Mouse (Mus musculus): ENCODE measurements around the gene Prr12. TPM values are rescaled to one million over a fixed set of nuclear protein-coding genes. Genes with fewer than 3 reads are reported as not detected.

Prr12 gene
- polyA plus RNA-seq, 1 experiment = 14.3 TPM

DNA sequence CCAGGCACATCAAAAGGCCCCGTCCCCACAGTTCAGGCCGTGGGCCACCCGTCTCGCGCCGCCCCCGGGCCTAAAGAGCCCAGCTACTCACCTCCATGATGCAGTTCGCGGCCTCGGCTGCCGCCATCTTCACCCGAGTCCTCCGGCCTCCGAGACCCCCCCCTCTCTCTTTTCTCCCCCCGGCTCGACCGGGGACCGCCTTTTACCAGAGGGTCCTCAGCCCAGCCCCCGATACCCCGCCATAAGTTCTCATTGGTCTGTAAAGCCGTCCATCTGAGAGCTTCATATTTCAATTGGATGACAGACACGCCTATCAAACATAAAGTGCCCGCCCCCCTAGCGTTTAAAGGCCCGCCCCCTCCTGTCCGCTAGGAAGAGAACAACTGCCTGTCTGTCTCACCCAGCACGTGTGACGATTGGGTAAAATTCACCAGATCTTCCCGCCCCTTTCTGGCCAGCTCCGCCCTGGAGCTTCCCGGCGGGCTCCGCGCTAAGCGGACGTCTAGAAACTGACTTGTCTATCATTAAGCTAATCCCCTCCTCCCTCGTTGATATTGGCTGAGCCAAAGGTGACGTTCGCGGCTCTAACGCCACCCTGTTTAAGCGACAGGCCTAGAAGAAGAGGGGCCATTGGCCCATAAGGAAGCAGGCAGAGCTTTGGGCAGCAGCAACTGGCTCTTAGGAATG, 66.3 kb downstream of the Prr12 start, which contains the start of gene Prmt1:
Gene Prmt1, minus strand, starts transcription at position 377 of the 687 bp plus-strand sequence.
- peak within 1 kb of the TSS; percentile 95 for H3K4me3 ChIP-seq (replicated peaks; ENCODE audit: control insufficient read depth, low read depth, low read length)
- under 1% methylated on average over 42 of the region's 42 CpGs for WGBS
- H3K4me1 ChIP-seq (ENCODE audit: control insufficient read depth, insufficient read depth, low read length) = peaks cover 1% of the 10 kb centered on the region; the same call in 1 of the 2 replicates
- TF ChIP-seq CTCF (IDR thresholded peaks at IDR 0.05; ENCODE audit: control insufficient read depth, insufficient read depth, low read length) = no peak
- TF ChIP-seq POLR2A (IDR thresholded peaks at IDR 0.05; ENCODE audit: borderline replicate concordance, control insufficient read depth, low read depth, low read length) = no peak; the same call in 1 of the 2 replicates
- H3K27ac ChIP-seq (ENCODE audit: control insufficient read depth, insufficient read depth, low read depth, low read length, poor library complexity) = peak within 1 kb of the TSS; percentile 82

DNA sequence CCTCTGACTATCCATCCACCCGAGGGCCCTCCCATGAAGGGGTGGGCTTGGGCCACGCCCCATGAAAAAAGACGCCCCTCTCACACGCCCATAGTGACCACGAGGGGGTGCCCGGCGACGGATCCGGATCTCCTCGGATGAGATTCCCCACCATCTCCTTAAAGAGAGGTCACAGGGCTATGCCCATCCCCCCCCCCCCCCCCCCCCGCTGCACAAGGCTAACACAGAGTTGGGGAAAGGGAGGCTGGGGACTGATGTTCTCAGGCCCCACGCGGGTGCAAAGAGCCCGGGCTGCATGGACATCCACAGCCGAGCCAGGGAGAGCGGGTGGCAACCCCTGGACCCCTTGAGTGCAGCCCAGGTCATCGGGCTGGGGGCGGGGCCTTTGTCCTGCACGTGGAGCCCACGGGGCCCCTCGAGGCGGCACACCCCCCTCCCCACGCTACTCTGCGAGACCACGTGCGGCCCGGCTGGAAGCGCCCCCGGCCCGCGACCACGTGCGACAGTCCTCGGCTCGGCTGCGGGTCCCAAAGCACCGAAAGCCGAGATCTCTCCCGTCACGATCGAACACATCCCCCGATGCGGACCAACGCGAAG, 67.0 kb downstream of the Prr12 start:
- peak overlapping the region; percentile 82 for H3K27ac ChIP-seq (ENCODE audit: control insufficient read depth, insufficient read depth, low read depth, low read length, poor library complexity)
- H3K4me1 ChIP-seq (ENCODE audit: control insufficient read depth, insufficient read depth, low read length) = peaks cover 1% of the 10 kb centered on the region; the same call in 1 of the 2 replicates
- no peak; the same call in 1 of the 2 replicates for TF ChIP-seq CTCF (IDR thresholded peaks at IDR 0.05; ENCODE audit: control insufficient read depth, insufficient read depth, low read length)
- TF ChIP-seq POLR2A (IDR thresholded peaks at IDR 0.05; ENCODE audit: borderline replicate concordance, control insufficient read depth, low read depth, low read length) = 0 out of 2 replicates have a peak, but pooled peaks have one; percentile 46
- 1% methylated on average over 44 of the region's 45 CpGs for WGBS
- H3K4me3 ChIP-seq (replicated peaks; ENCODE audit: control insufficient read depth, low read depth, low read length) = peak overlapping the region; percentile 95

DNA sequence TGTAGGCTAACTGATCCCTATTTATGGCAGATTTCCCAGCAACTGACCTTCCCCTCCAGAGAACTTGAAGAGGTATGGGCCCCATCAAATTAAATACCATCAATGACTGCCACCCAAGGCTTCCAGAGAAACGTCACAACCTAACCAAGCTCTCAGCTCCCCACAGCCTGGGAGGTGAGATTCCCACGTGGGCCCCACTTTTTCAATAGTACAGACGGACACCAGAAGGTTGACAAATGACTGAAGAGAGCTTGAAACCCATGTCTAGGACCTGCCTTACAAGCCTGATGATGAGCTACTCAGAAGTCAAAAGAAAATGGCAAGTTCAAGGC, 67.9 kb downstream of the Prr12 start:
- Histone ChIP-seq H3K4me3 (replicated peaks; ENCODE audit: control insufficient read depth, low read depth, low read length) (no peak overlapping the region), H3K27ac (ENCODE audit: control insufficient read depth, insufficient read depth, low read depth, low read length, poor library complexity) (no peak overlapping the region), H3K4me1 (ENCODE audit: control insufficient read depth, insufficient read depth, low read length) (peaks cover 1% of the 10 kb centered on the region; the same call in 1 of the 2 replicates)
- TF ChIP-seq POLR2A (IDR thresholded peaks at IDR 0.05; ENCODE audit: borderline replicate concordance, control insufficient read depth, low read depth, low read length) (no peak), CTCF (IDR thresholded peaks at IDR 0.05; ENCODE audit: control insufficient read depth, insufficient read depth, low read length) (no peak)
- 60% methylated on average over 3 of the region's 3 CpGs for WGBS

DNA sequence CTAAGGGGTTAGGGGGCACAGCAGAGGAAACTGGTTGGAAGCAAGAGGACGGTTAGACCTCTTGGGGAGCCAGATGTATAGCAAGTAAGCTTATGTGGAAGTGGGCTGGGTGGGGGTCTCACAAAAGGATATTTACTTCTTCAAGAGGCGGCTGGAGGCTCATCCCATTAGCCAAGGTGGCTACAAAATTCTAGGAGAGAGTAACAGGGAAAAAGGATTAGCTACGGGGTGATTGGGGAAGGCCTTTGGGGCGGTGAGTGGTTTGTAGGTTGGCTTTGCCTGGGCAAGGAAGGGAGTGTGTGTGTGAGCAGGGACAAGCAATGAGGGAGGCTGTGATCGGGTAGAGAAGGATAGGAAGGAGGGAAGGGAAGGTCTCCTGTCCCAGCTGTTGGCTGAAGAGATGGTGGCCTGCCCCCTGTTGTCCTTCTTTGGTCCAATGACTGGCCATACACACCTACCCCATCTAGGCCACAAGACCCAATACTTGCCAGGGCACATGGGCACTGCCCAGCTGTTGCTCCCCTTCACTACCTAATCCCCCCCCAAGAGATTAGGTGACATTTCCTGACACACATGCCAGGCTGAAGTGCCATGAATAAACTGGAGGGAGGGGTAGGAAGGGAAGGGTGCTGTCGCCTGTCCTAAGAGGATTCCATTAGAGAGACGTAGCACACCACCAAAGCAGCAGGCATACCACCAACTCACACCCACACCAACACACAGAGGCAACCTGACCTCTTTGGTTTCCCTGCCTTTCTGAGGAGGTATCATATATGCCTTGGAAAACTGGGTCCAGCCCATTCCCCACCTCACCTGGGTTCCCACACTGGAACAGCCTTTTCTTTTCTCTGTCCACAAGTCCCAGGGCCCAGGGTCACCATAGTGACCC, 68.5 kb downstream of the Prr12 start:
- Histone ChIP-seq H3K4me3 (replicated peaks; ENCODE audit: control insufficient read depth, low read depth, low read length) (no peak overlapping the region), H3K4me1 (ENCODE audit: control insufficient read depth, insufficient read depth, low read length) (peaks cover 1% of the 10 kb centered on the region; the same call in 1 of the 2 replicates)
- WGBS = 79% methylated on average over 7 of the region's 7 CpGs

DNA sequence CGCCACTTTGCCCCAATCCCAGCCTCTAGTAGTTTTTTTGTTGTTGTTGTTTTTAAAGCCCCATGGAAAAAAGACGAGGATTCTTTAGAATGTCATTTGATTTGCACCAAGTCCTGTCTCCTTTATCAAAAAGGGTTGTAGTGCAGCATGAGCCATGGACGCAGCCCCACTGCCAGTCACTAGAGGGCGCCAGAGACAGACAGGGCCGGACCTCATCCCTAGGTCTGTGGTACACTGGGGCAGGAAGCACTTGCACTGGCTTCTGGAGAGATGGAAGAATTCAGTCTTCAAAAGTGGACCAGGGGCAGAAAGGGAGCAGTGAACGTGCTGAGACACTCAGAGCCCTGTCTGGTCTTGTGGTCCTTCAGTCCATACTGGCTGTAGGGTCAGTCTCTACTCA, 69.6 kb downstream of the Prr12 start:
- TF ChIP-seq POLR2A (IDR thresholded peaks at IDR 0.05; ENCODE audit: borderline replicate concordance, control insufficient read depth, low read depth, low read length) (no peak), CTCF (IDR thresholded peaks at IDR 0.05; ENCODE audit: control insufficient read depth, insufficient read depth, low read length) (peak; percentile 99)
- H3K4me1 ChIP-seq (ENCODE audit: control insufficient read depth, insufficient read depth, low read length) = peaks cover 1% of the 10 kb centered on the region; the same call in 1 of the 2 replicates
- no peak overlapping the region for H3K27ac ChIP-seq (ENCODE audit: control insufficient read depth, insufficient read depth, low read depth, low read length, poor library complexity)
- 21% methylated on average over 6 of the region's 6 CpGs for WGBS
- H3K4me3 ChIP-seq (replicated peaks; ENCODE audit: control insufficient read depth, low read depth, low read length) = no peak overlapping the region

More for the DNA sequence above, 68.5 kb downstream of the Prr12 start:
- no peak overlapping the region for H3K27ac ChIP-seq (ENCODE audit: control insufficient read depth, insufficient read depth, low read depth, low read length, poor library complexity)
- no peak for TF ChIP-seq CTCF (IDR thresholded peaks at IDR 0.05; ENCODE audit: control insufficient read depth, insufficient read depth, low read length)

DNA sequence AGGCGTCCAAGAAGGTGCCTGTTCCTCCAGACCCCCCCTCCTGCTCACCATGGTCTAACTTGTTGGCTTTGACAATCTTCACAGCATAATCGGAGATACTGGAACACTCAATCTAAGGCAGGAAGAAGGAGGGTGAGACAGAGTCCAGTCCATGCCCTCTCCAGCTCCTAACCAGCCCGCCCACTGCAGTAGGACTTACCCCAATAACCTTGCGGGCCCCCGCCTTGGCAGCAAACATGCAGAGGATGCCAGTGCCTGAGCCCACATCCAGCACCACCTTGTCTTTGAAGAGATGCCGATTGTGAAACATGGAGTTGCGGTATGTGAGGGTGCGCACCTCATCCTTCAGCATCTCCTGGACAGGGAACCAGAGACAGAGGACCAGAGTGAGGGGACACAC, 71.1 kb downstream of the Prr12 start:
- no peak for TF ChIP-seq POLR2A (IDR thresholded peaks at IDR 0.05; ENCODE audit: borderline replicate concordance, control insufficient read depth, low read depth, low read length)
- no peak for TF ChIP-seq CTCF (IDR thresholded peaks at IDR 0.05; ENCODE audit: control insufficient read depth, insufficient read depth, low read length)
- H3K4me3 ChIP-seq (replicated peaks; ENCODE audit: control insufficient read depth, low read depth, low read length) = no peak overlapping the region
- H3K27ac ChIP-seq (ENCODE audit: control insufficient read depth, insufficient read depth, low read depth, low read length, poor library complexity) = no peak overlapping the region
- no peaks in the 10 kb centered on the region for H3K4me1 ChIP-seq (ENCODE audit: control insufficient read depth, insufficient read depth, low read length)
- 87% methylated on average over 8 of the region's 8 CpGs for WGBS

DNA sequence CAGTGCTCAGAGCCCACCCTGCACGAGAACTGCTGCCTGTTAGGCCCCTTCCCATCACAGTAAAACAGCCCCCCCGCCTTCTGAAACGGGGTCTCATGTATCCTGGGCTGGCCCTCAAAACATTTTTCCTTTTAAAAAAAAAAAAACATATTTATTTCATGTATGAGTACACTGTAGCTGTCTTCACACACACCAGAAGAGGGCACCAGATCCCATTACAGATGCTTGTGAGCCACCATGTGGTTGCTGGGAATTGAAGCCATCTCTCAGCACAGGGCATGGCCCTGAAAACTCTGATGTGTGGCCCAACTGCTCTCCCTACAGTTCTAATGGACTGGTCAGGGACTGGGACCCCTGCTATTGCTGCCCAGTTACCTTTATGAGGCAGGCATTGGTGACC, 74.4 kb downstream of the Prr12 start:
- no peak overlapping the region for H3K4me3 ChIP-seq (replicated peaks; ENCODE audit: control insufficient read depth, low read depth, low read length)
- WGBS = 83% methylated on average over 3 of the region's 3 CpGs

More for the DNA sequence above, 74.4 kb downstream of the Prr12 start:
- Histone ChIP-seq H3K27ac (ENCODE audit: control insufficient read depth, insufficient read depth, low read depth, low read length, poor library complexity) (no peak overlapping the region), H3K4me1 (ENCODE audit: control insufficient read depth, insufficient read depth, low read length) (no peaks in the 10 kb centered on the region)
- TF ChIP-seq CTCF (IDR thresholded peaks at IDR 0.05; ENCODE audit: control insufficient read depth, insufficient read depth, low read length) = no peak
- no peak for TF ChIP-seq POLR2A (IDR thresholded peaks at IDR 0.05; ENCODE audit: borderline replicate concordance, control insufficient read depth, low read depth, low read length)

Other genes with a start within 250 kb of the Prr12 start
- 24.0 and 44.7 TPM in 2 replicates for gene Nup62, start 236.8 kb downstream of the Prr12 start, polyA plus RNA-seq (2011; ENCODE audit: insufficient read depth, insufficient read length, low replicate concordance, missing spikeins)
- 4.2 and 24.8 TPM in 2 replicates for gene Il4i1, start 236.5 kb downstream of the Prr12 start, polyA plus RNA-seq (2011; ENCODE audit: insufficient read depth, insufficient read length, low replicate concordance, missing spikeins)
- gene Atf5, start 236.2 kb downstream of the Prr12 start, polyA plus RNA-seq (2011; ENCODE audit: insufficient read depth, insufficient read length, low replicate concordance, missing spikeins) = 24.5 and 32.7 TPM in 2 replicates
- 28.2 and 48.0 TPM in 2 replicates for gene Akt1s1, start 203.9 kb downstream of the Prr12 start, polyA plus RNA-seq (2011; ENCODE audit: insufficient read depth, insufficient read length, low replicate concordance, missing spikeins)
- 24.5 and 49.2 TPM in 2 replicates for gene Tbc1d17, start 203.8 kb downstream of the Prr12 start, polyA plus RNA-seq (2011; ENCODE audit: insufficient read depth, insufficient read length, low replicate concordance, missing spikeins)
- gene Pnkp, start 195.7 kb downstream of the Prr12 start, polyA plus RNA-seq (2011; ENCODE audit: insufficient read depth, insufficient read length, low replicate concordance, missing spikeins) = 97.5 and 261 TPM in 2 replicates
- gene Ptov1, start 183.1 kb downstream of the Prr12 start, polyA plus RNA-seq (2011; ENCODE audit: insufficient read depth, insufficient read length, low replicate concordance, missing spikeins) = 51.3 and 96.4 TPM in 2 replicates
- 14.6 and 25.4 TPM in 2 replicates for gene Med25, start 160.2 kb downstream of the Prr12 start, polyA plus RNA-seq (2011; ENCODE audit: insufficient read depth, insufficient read length, low replicate concordance, missing spikeins)
- gene Fuz, start 156.8 kb downstream of the Prr12 start, polyA plus RNA-seq (2011; ENCODE audit: insufficient read depth, insufficient read length, low replicate concordance, missing spikeins) = 7.0 and 21.8 TPM in 2 replicates
- 43.5 and 60.3 TPM in 2 replicates for gene Ap2a1, start 123.4 kb downstream of the Prr12 start, polyA plus RNA-seq (2011; ENCODE audit: insufficient read depth, insufficient read length, low replicate concordance, missing spikeins)
- gene Tsks, start 109.7 kb downstream of the Prr12 start, polyA plus RNA-seq (2011; ENCODE audit: insufficient read depth, insufficient read length, low replicate concordance, missing spikeins) = not detected in 2 replicates
- 6.5 TPM in 2 replicates for gene Cpt1c, start 78.0 kb downstream of the Prr12 start, polyA plus RNA-seq (2011; ENCODE audit: insufficient read depth, insufficient read length, low replicate concordance, missing spikeins)
- 192 and 337 TPM in 2 replicates for gene Prmt1, start 66.3 kb downstream of the Prr12 start, polyA plus RNA-seq (2011; ENCODE audit: insufficient read depth, insufficient read length, low replicate concordance, missing spikeins)
- gene Irf3, start 55.2 kb downstream of the Prr12 start, polyA plus RNA-seq (2011; ENCODE audit: insufficient read depth, insufficient read length, low replicate concordance, missing spikeins) = 71.4 and 165 TPM in 2 replicates
- 28.9 and 40.8 TPM in 2 replicates for gene Bcl2l12, start 54.2 kb downstream of the Prr12 start, polyA plus RNA-seq (2011; ENCODE audit: insufficient read depth, insufficient read length, low replicate concordance, missing spikeins)
- gene Scaf1, start 36.5 kb downstream of the Prr12 start, polyA plus RNA-seq (2011; ENCODE audit: insufficient read depth, insufficient read length, low replicate concordance, missing spikeins) = 45.6 and 72.1 TPM in 2 replicates
- gene Rras, start 34.9 kb downstream of the Prr12 start, polyA plus RNA-seq (2011; ENCODE audit: insufficient read depth, insufficient read length, low replicate concordance, missing spikeins) = 11.0 and 14.9 TPM in 2 replicates
- 31.8 and 44.8 TPM in 2 replicates for gene Nosip, start 9.5 kb upstream of the Prr12 start, polyA plus RNA-seq (2011; ENCODE audit: insufficient read depth, insufficient read length, low replicate concordance, missing spikeins)
- gene Prrg2, start 9.8 kb upstream of the Prr12 start, polyA plus RNA-seq (2011; ENCODE audit: insufficient read depth, insufficient read length, low replicate concordance, missing spikeins) = 13.8 and 18.2 TPM in 2 replicates
- 10.6 and 16.0 TPM in 2 replicates for gene Rcn3, start 39.3 kb upstream of the Prr12 start, polyA plus RNA-seq (2011; ENCODE audit: insufficient read depth, insufficient read length, low replicate concordance, missing spikeins)
- 13.9 and 19.1 TPM in 2 replicates for gene Fcgrt, start 51.0 kb upstream of the Prr12 start, polyA plus RNA-seq (2011; ENCODE audit: insufficient read depth, insufficient read length, low replicate concordance, missing spikeins)
- 982 and 1,240 TPM in 2 replicates for gene Rps11, start 71.6 kb upstream of the Prr12 start, polyA plus RNA-seq (2011; ENCODE audit: insufficient read depth, insufficient read length, low replicate concordance, missing spikeins)
- gene Rpl13a, start 75.9 kb upstream of the Prr12 start, polyA plus RNA-seq (2011; ENCODE audit: insufficient read depth, insufficient read length, low replicate concordance, missing spikeins) = 2,527 and 4,441 TPM in 2 replicates
- gene Gm45713, start 83.3 kb upstream of the Prr12 start, polyA plus RNA-seq (2011; ENCODE audit: insufficient read depth, insufficient read length, low replicate concordance, missing spikeins) = not detected in 2 replicates
- gene Flt3l, start 83.6 kb upstream of the Prr12 start, polyA plus RNA-seq (2011; ENCODE audit: insufficient read depth, insufficient read length, low replicate concordance, missing spikeins) = 32.5 and 85.0 TPM in 2 replicates
- gene Pih1d1, start 101.4 kb upstream of the Prr12 start, polyA plus RNA-seq (2011; ENCODE audit: insufficient read depth, insufficient read length, low replicate concordance, missing spikeins) = 39.2 and 92.4 TPM in 2 replicates
- gene Aldh16a1, start 101.7 kb upstream of the Prr12 start, polyA plus RNA-seq (2011; ENCODE audit: insufficient read depth, insufficient read length, low replicate concordance, missing spikeins) = 49.6 and 113 TPM in 2 replicates
- gene Slc17a7, start 111.1 kb upstream of the Prr12 start, polyA plus RNA-seq (2011; ENCODE audit: insufficient read depth, insufficient read length, low replicate concordance, missing spikeins) = 1.3 TPM in 1 of 2 replicates, not detected in the other
- 1.2 TPM in 1 of 2 replicates, not detected in the other for gene Gfy, start 126.7 kb upstream of the Prr12 start, polyA plus RNA-seq (2011; ENCODE audit: insufficient read depth, insufficient read length, low replicate concordance, missing spikeins)
- gene Pth2, start 128.1 kb upstream of the Prr12 start, polyA plus RNA-seq (2011; ENCODE audit: insufficient read depth, insufficient read length, low replicate concordance, missing spikeins) = not detected in 2 replicates
- gene Ccdc155, start 152.0 kb upstream of the Prr12 start, polyA plus RNA-seq (2011; ENCODE audit: insufficient read depth, insufficient read length, low replicate concordance, missing spikeins) = not detected in 2 replicates
- gene Dkkl1, start 159.3 kb upstream of the Prr12 start, polyA plus RNA-seq (2011; ENCODE audit: insufficient read depth, insufficient read length, low replicate concordance, missing spikeins) = 1.5 TPM in 1 of 2 replicates, not detected in the other
- gene Tead2, start 162.9 kb upstream of the Prr12 start, polyA plus RNA-seq (2011; ENCODE audit: insufficient read depth, insufficient read length, low replicate concordance, missing spikeins) = 5.0 and 10.9 TPM in 2 replicates
- 214 and 405 TPM in 2 replicates for gene Cd37, start 186.2 kb upstream of the Prr12 start, polyA plus RNA-seq (2011; ENCODE audit: insufficient read depth, insufficient read length, low replicate concordance, missing spikeins)
- not detected in 2 replicates for gene Slc6a16, start 188.2 kb upstream of the Prr12 start, polyA plus RNA-seq (2011; ENCODE audit: insufficient read depth, insufficient read length, low replicate concordance, missing spikeins)
- not detected in 2 replicates for gene Slc6a21, start 224.6 kb upstream of the Prr12 start, polyA plus RNA-seq (2011; ENCODE audit: insufficient read depth, insufficient read length, low replicate concordance, missing spikeins)